Mouse (Mus musculus) kidney, postnatal 4 days (tissue): ENCODE measurements at regions not wholly inside any gene's neighbourhood (a gene's known extent, or its start where the extent isn't known, plus 50 kb on each side); places are given as distances from the start of the nearest gene placed in this dataset.

ENCODE experiments used
- DNase-seq, 2 experiments: peaks; one replicate each; pipeline ENCODE4 v3.0.0; 2021; ENCODE audit warnings: mixed read lengths in 2 of 2

- no peak for DNase-seq
Observed at GRCm38 (mm10) chr8:82265745-82266144, 137.3 kb downstream of the Il15 start.

GRCm38 (mm10) chr8:82262196-82262595, 140.8 kb downstream of the Il15 start:
- no peak for DNase-seq

GRCm38 (mm10) chr8:82260613-82261012, 142.4 kb downstream of the Il15 start:
- DNase-seq: no peak

GRCm38 (mm10) chr8:82255815-82256214, 147.2 kb downstream of the Il15 start:
- no peak for DNase-seq

- DNase-seq: no peak
Observed at GRCm38 (mm10) chr8:82252406-82252805, 150.6 kb downstream of the Il15 start.

GRCm38 (mm10) chr8:82249841-82250577, 153.0 kb downstream of the Il15 start:
- no peak for DNase-seq

- no peak for DNase-seq
Observed at GRCm38 (mm10) chr8:82244076-82244475, 158.9 kb downstream of the Il15 start.

- DNase-seq: no peak
Observed at GRCm38 (mm10) chr8:82229883-82230282, 173.1 kb downstream of the Il15 start.

- no peak for DNase-seq
Observed at GRCm38 (mm10) chr8:82201746-82202145, 201.3 kb downstream of the Il15 start.

- no peak for DNase-seq
Observed at GRCm38 (mm10) chr8:82200176-82200575, 202.8 kb downstream of the Il15 start.

GRCm38 (mm10) chr8:82196504-82196903, 206.5 kb downstream of the Il15 start:
- DNase-seq: no peak

- no peak for DNase-seq
Observed at GRCm38 (mm10) chr8:82195112-82195511, 207.9 kb downstream of the Il15 start.

- no peak for DNase-seq
Observed at GRCm38 (mm10) chr8:82191011-82191410, 212.0 kb downstream of the Il15 start.

GRCm38 (mm10) chr8:82187138-82187880, 215.7 kb downstream of the Il15 start:
- peak in 1 of 2 experiments; percentile 3 for DNase-seq

- DNase-seq: no peak
Observed at GRCm38 (mm10) chr8:82184022-82184421, 219.0 kb downstream of the Il15 start.
